Mouse (Mus musculus) megakaryocyte-erythroid progenitor cell, adult 5-6 weeks (primary cell): ENCODE measurements around the gene 4930402F06Rik. TPM values are rescaled to one million over a fixed set of nuclear protein-coding genes. Genes with fewer than 3 reads are reported as not detected.

Experiments
- total RNA-seq, 2 experiments: library from RNA; stranded (forward) in 1 of 2; stranded (reverse) in 1 of 2; fragments of 200-1000, 215-1000 nt in 1 of 2; fragments of >200 nt in 1 of 2; fragmentation: Nextera tagmentation in 1 of 2; gene quantifications; 2 replicates each; pipeline ENCODE4 v1.2.3; 2014 to 2017

The 4930402F06Rik gene
- total RNA-seq, 2 experiments from 2014 or later = not detected

Other genes starting within 250 kb of the 4930402F06Rik start
- 97.8 and 106 TPM in 2 replicates for gene Rab14, start 196.1 kb downstream of the 4930402F06Rik start, total RNA-seq (2014; fragmentation: Nextera tagmentation)
- gene Rab14, start 196.1 kb downstream of the 4930402F06Rik start, total RNA-seq (2017) = 92.0 and 129 TPM in 2 replicates
- 15.8 and 16.1 TPM in 2 replicates for gene Gsn, start 140.8 kb downstream of the 4930402F06Rik start, total RNA-seq (2014; fragmentation: Nextera tagmentation)
- 3.7 and 5.2 TPM in 2 replicates for gene Gsn, start 140.8 kb downstream of the 4930402F06Rik start, total RNA-seq (2017)
- 142 and 145 TPM in 2 replicates for gene Stom, start 60.2 kb downstream of the 4930402F06Rik start, total RNA-seq (2014; fragmentation: Nextera tagmentation)
- gene Stom, start 60.2 kb downstream of the 4930402F06Rik start, total RNA-seq (2017) = 155 and 216 TPM in 2 replicates
- not detected in 2 replicates for gene 4930568D16Rik, start 29.4 kb downstream of the 4930402F06Rik start, total RNA-seq (2014; fragmentation: Nextera tagmentation)
- not detected in 2 replicates for gene 4930568D16Rik, start 29.4 kb downstream of the 4930402F06Rik start, total RNA-seq (2017)
- 8.4 and 13.4 TPM in 2 replicates for gene Ggta1, start 66.1 kb upstream of the 4930402F06Rik start, total RNA-seq (2014; fragmentation: Nextera tagmentation)
- 12.5 and 18.7 TPM in 2 replicates for gene Ggta1, start 66.1 kb upstream of the 4930402F06Rik start, total RNA-seq (2017)
- 3.2 and 5.9 TPM in 2 replicates for gene Dab2ip, start 161.1 kb upstream of the 4930402F06Rik start, total RNA-seq (2014; fragmentation: Nextera tagmentation)
- gene Dab2ip, start 161.1 kb upstream of the 4930402F06Rik start, total RNA-seq (2017) = 3.2 TPM in 2 replicates